Mouse (Mus musculus): ENCODE data around the gene S100a13.

Gene S100a13

GRCm38 (mm10) chr3:90560008-90560628 lies 45.9 kb downstream of the S100a13 start, which contains the start of gene S100a3:
TSS of gene S100a3 (plus strand) at chr3:90560578.
- DNase-seq, result no peak
